1 mouse cellular context compared by ENCODE assay signal in genomic region chr11:4309613-4310012, GRCm38 (mm10).
TF ChIP-seq lines count a peak whose summit lies in the region.

No protein-coding gene starts in this region.

TF ChIP-seq in CH12.LX, 34 proteins besides CTCF, POLR2A, EP300 and RAD21 (continued from another document):
- no peak for TF ChIP-seq E2F4 (IDR thresholded peaks at IDR 0.05; ENCODE audit: insufficient replicate concordance, low read depth, low read length)
- TF ChIP-seq ZMIZ1 (IDR thresholded peaks at IDR 0.05; ENCODE audit: low read depth, low read length) = 0 out of 2 replicates have a peak, but pooled peaks have one; percentile 41
- TF ChIP-seq USF2 (conservative IDR thresholded peaks at IDR 0.05; ENCODE audit: low read depth, low read length) = no peak
- no peak for TF ChIP-seq CHD1 (IDR thresholded peaks at IDR 0.05; ENCODE audit: low read depth, low read length)
- TF ChIP-seq MEF2A (IDR thresholded peaks at IDR 0.05; ENCODE audit: borderline replicate concordance, low read depth, low read length) = peak; percentile 65
- 0 out of 2 replicates have a peak, but pooled peaks have one; percentile 62 for TF ChIP-seq RCOR1 (conservative IDR thresholded peaks at IDR 0.05; ENCODE audit: low read depth, low read length)
- TF ChIP-seq UBTF (IDR thresholded peaks at IDR 0.05; ENCODE audit: low read depth, low read length) = 0 out of 2 replicates have a peak, but pooled peaks have one; percentile 51
- TF ChIP-seq ZKSCAN1 (IDR thresholded peaks at IDR 0.05; ENCODE audit: borderline replicate concordance, low read depth, low read length) = no peak
- TF ChIP-seq ELF1 (IDR thresholded peaks at IDR 0.05; ENCODE audit: low read depth, low read length) = peak; percentile 47
- no peak for TF ChIP-seq USF1 (IDR thresholded peaks at IDR 0.05; ENCODE audit: low read depth, low read length)
- TF ChIP-seq ETS1 (conservative IDR thresholded peaks at IDR 0.05; ENCODE audit: low read depth, low read length) = peak; percentile 64
- TF ChIP-seq JUN (IDR thresholded peaks at IDR 0.05; ENCODE audit: insufficient read depth, low read depth, low read length) = 0 out of 2 replicates have a peak, but pooled peaks have one; percentile 6
- TF ChIP-seq CHD2 (IDR thresholded peaks at IDR 0.05; ENCODE audit: low read length) = peak; percentile 54
- peak; percentile 44; the same call in 1 of the 2 replicates for TF ChIP-seq MAFK (IDR thresholded peaks at IDR 0.05; ENCODE audit: insufficient replicate concordance, low read length)
